Mouse (Mus musculus): ENCODE data around the gene Rilp. TPM values are rescaled to one million over a fixed set of nuclear protein-coding genes. Genes with fewer than 3 reads are reported as not detected.

Rilp gene
- total and polyA plus RNA-seq, 2 experiments from 2014 or later: 6.9 to 7.0 TPM

DNA sequence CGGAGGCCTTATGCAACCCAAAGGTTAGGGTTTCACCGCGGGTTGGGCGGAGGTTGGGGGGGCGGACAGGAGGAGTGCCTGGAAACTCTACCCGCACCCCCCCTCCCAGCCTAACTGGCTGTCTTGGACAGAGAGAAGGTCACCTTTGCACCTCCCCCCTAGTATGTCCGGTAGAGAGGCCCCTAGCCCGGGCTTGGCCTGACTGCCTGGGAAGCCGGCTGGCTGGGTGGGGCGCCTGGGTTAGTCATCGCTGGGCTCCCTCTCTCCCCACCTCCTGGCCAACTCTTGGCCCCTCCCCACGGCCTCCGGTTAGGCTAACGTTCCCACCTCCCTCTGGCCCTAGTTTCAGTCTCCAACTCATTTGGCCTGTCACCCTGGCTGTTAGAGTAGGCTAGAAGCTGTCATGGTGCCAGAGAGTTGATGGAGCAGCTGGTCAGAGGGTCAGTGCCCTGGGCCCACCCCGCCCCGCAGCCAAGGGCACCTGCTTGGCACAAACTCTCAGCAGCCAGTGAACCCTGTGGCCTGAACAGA lies 47.6 kb upstream of the Rilp start:
- no peak for TF ChIP-seq CTCF (IDR thresholded peaks at IDR 0.05)
- 5% methylated on average over 14 of the region's 16 CpGs for WGBS
- H3K27ac ChIP-seq (ENCODE audit: low read depth, low read length): no peak overlapping the region

DNA sequence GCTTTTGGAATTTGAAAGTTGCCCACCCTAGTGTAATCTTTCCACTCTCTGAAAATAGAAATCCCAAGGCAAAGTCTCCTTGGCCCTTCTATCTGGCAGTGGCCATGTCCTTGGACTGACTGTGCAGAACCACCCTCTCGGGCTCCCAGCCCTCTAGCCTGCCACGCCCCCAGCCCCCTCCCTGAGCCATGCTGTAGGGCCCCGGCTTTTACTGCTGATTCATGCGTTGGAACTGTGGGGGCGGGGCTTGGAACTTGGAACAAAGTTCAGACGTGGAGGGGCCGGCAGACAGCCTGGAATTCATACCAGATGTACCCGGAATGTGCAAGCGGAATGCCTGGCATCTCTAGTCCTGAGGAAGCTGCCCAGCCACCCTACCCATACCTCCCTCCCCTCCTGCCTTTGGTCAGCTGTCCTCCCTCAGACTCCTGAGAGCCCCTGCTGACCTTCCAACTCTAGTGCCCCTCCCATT lies 47.0 kb upstream of the Rilp start:
- WGBS: 6% methylated on average over 9 of the region's 9 CpGs
- H3K4me3 ChIP-seq (ENCODE audit: low read depth, low read length): peak overlapping the region; percentile 86
- DNase-seq (ENCODE audit: low spot score) (peak; percentile 51), ATAC-seq (ENCODE audit: low FRiP score) (no peak)
- TF ChIP-seq CTCF (IDR thresholded peaks at IDR 0.05): no peak
- H3K36me3 ChIP-seq (ENCODE audit: insufficient read depth, low read length): peaks cover 16% of the 10 kb centered on the region
- peak overlapping the region; percentile 98 for H3K4me2 ChIP-seq (ENCODE audit: low read depth, low read length, poor library complexity, severe bottlenecking)
- H3K9me3 ChIP-seq (ENCODE audit: low read length): no peaks in the 10 kb centered on the region
- no peak overlapping the region for H3K27ac ChIP-seq (ENCODE audit: low read depth, low read length)
- H3K27me3 ChIP-seq (ENCODE audit: insufficient read depth, low read length): no peaks in the 10 kb centered on the region
- no peak overlapping the region; the same call in 1 of the 2 replicates for H3K9ac ChIP-seq (replicated peaks; ENCODE audit: low read length, poor library complexity, severe bottlenecking)
- peaks cover 12% of the 10 kb centered on the region; the same call in 1 of the 2 replicates for H3K4me1 ChIP-seq (ENCODE audit: insufficient read depth, low read length)

More for the DNA sequence above, 47.6 kb upstream of the Rilp start:
- peak overlapping the region; percentile 86 for H3K4me3 ChIP-seq (ENCODE audit: low read depth, low read length)
- no peaks in the 10 kb centered on the region for H3K27me3 ChIP-seq (ENCODE audit: insufficient read depth, low read length)
- peak overlapping the region; percentile 78 for H3K9ac ChIP-seq (replicated peaks; ENCODE audit: low read length, poor library complexity, severe bottlenecking)
- H3K9me3 ChIP-seq (ENCODE audit: low read length): no peaks in the 10 kb centered on the region
- H3K36me3 ChIP-seq (ENCODE audit: insufficient read depth, low read length): peaks cover 16% of the 10 kb centered on the region
- H3K4me1 ChIP-seq (ENCODE audit: insufficient read depth, low read length): peaks cover 12% of the 10 kb centered on the region; the same call in 1 of the 2 replicates
- DNase-seq (ENCODE audit: low spot score) (peak; percentile 14), ATAC-seq (ENCODE audit: low FRiP score) (no peak)
- peak overlapping the region; percentile 98 for H3K4me2 ChIP-seq (ENCODE audit: low read depth, low read length, poor library complexity, severe bottlenecking)

DNA sequence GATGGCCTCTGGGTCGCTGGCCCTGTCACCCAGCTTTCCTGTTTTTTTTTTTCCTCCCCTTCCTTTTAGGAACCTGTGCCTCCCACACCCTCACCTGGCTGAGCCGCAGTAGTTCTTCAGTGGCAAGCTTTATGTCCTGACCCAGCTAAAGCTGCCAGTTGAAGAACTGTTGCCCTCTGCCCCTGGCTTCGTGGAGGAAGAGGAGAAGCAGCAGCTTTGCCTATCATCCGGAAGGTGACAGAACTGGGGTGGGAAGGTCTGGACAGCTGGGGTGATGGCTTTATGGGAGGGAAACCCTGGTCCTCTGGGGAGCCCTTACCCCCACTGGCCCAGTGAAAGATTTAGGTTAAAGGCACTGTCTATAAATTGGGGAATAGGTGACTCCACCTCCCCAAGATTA lies 46.3 kb upstream of the Rilp start:
- Histone ChIP-seq H3K27me3 (ENCODE audit: insufficient read depth, low read length) (no peaks in the 10 kb centered on the region), H3K27ac (ENCODE audit: low read depth, low read length) (no peak overlapping the region), H3K36me3 (ENCODE audit: insufficient read depth, low read length) (peaks cover 16% of the 10 kb centered on the region), H3K4me2 (ENCODE audit: low read depth, low read length, poor library complexity, severe bottlenecking) (no peak overlapping the region), H3K4me3 (ENCODE audit: low read depth, low read length) (no peak overlapping the region), H3K9ac (replicated peaks; ENCODE audit: low read length, poor library complexity, severe bottlenecking) (no peak overlapping the region), H3K9me3 (ENCODE audit: low read length) (no peaks in the 10 kb centered on the region), H3K4me1 (ENCODE audit: insufficient read depth, low read length) (peaks cover 12% of the 10 kb centered on the region; the same call in 1 of the 2 replicates)
- DNase-seq (ENCODE audit: low spot score): no peak
- 75% methylated on average over 4 of the region's 4 CpGs for whole genome bisulfite sequencing
- ATAC-seq (ENCODE audit: low FRiP score): no peak
- no peak for TF ChIP-seq CTCF (IDR thresholded peaks at IDR 0.05)

DNA sequence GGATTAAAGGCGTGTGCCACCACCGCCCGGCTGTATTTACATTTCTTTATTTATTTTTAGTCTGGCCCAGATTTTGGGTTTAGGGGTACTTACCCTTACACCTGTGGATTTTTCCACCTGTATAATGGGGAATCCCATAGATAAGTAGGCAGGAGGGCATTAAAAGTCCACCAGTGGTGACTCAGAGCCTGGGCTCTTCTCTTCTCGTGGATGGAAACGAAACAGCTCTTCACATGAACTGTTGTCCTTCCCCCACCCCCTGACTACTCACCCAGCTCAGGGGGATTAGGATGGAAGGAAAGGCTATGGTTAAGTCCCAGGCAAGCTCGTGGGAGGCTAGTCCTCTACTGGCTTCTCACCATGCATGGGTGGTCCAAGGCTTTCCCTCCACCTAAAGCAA lies 45.5 kb upstream of the Rilp start:
- no peak overlapping the region for H3K4me3 ChIP-seq (ENCODE audit: low read depth, low read length)
- 86% methylated on average over 6 of the region's 6 CpGs for WGBS
- no peak for TF ChIP-seq CTCF (IDR thresholded peaks at IDR 0.05)
- no peak for ATAC-seq (ENCODE audit: low FRiP score)
- H3K9ac ChIP-seq (replicated peaks; ENCODE audit: low read length, poor library complexity, severe bottlenecking): no peak overlapping the region
- H3K9me3 ChIP-seq (ENCODE audit: low read length): no peaks in the 10 kb centered on the region
- H3K4me1 ChIP-seq (ENCODE audit: insufficient read depth, low read length): peaks cover 12% of the 10 kb centered on the region; the same call in 1 of the 2 replicates
- H3K4me2 ChIP-seq (ENCODE audit: low read depth, low read length, poor library complexity, severe bottlenecking): no peak overlapping the region
- H3K27ac ChIP-seq (ENCODE audit: low read depth, low read length): no peak overlapping the region
- DNase-seq (ENCODE audit: low spot score): no peak
- H3K27me3 ChIP-seq (ENCODE audit: insufficient read depth, low read length): no peaks in the 10 kb centered on the region
- H3K36me3 ChIP-seq (ENCODE audit: insufficient read depth, low read length): peaks cover 16% of the 10 kb centered on the region

DNA sequence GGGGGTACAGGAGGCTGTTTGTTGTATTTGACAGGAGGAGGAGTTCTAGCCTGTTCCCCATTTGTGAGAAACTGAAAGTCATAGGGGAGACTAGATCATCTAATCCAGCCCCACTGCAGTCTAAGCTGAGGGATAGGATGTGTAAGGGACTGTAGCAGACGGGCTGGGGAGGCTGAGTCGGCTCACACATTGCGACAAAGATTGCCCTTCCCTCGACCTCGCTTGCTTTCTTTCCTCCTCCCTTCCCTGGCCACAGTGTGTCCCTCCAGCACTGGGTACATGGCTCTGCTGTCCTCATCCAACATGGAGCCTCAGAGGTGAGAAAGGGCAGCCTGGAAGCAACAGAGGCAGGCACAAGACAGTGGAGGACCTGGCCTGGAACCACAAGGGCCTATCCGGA lies 44.8 kb upstream of the Rilp start:
- no peak for DNase-seq (ENCODE audit: low spot score)
- TF ChIP-seq CTCF (IDR thresholded peaks at IDR 0.05): no peak
- 80% methylated on average over 6 of the region's 6 CpGs for WGBS
- Histone ChIP-seq H3K4me1 (ENCODE audit: insufficient read depth, low read length) (peaks cover 8% of the 10 kb centered on the region; the same call in 1 of the 2 replicates), H3K27me3 (ENCODE audit: insufficient read depth, low read length) (no peaks in the 10 kb centered on the region), H3K4me2 (ENCODE audit: low read depth, low read length, poor library complexity, severe bottlenecking) (no peak overlapping the region), H3K36me3 (ENCODE audit: insufficient read depth, low read length) (peaks cover 16% of the 10 kb centered on the region), H3K9ac (replicated peaks; ENCODE audit: low read length, poor library complexity, severe bottlenecking) (no peak overlapping the region), H3K4me3 (ENCODE audit: low read depth, low read length) (no peak overlapping the region), H3K27ac (ENCODE audit: low read depth, low read length) (no peak overlapping the region), H3K9me3 (ENCODE audit: low read length) (no peaks in the 10 kb centered on the region)
- ATAC-seq (ENCODE audit: low FRiP score): no peak

DNA sequence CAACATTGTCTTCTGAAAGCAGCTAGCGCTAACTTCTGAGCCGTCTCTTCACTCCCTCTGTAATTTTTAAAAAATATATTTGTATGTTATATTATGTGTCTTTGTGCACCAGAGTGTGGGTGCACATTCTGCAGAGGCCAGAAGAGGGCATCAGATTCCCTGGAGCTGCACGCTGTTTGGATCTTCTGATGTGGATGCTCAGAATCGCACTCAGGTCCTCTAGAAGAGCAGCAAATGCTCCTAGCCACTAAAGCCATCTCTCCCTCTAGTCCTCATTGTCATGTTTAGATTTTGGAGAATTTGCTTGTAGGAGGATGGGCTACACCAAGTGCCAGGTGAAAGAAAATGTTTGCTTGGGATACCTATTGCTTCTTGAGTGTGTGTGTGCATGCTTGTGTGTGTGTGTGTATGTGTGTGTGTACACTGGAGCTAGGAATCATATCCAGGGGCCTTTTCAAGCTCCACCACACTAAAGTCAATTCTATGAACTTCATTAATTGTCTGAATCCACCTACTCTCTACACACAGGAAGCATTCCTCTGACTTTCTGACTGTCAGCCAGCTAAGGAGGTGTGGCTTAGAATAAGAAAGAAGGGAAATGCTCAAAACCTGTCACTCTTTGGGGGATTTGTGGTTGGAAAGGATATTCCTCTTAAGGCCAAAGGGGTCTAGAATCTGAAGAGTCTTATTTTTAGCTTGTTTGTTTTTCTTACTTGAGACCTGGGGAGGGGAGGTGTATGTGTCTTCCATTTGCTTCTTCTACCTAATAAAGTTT lies 43.0 kb upstream of the Rilp start:
- Histone ChIP-seq H3K4me3 (ENCODE audit: low read depth, low read length) (no peak overlapping the region), H3K27ac (ENCODE audit: low read depth, low read length) (no peak overlapping the region), H3K4me1 (ENCODE audit: insufficient read depth, low read length) (0 out of 2 replicates have a peak, but pooled peaks cover 4% of the 10 kb centered on the region), H3K36me3 (ENCODE audit: insufficient read depth, low read length) (peaks cover 16% of the 10 kb centered on the region), H3K4me2 (ENCODE audit: low read depth, low read length, poor library complexity, severe bottlenecking) (no peak overlapping the region), H3K9me3 (ENCODE audit: low read length) (no peaks in the 10 kb centered on the region), H3K27me3 (ENCODE audit: insufficient read depth, low read length) (no peaks in the 10 kb centered on the region), H3K9ac (replicated peaks; ENCODE audit: low read length, poor library complexity, severe bottlenecking) (no peak overlapping the region)
- no peak for ATAC-seq (ENCODE audit: low FRiP score)
- 95% methylated on average over 4 of the region's 4 CpGs for WGBS
- TF ChIP-seq CTCF (IDR thresholded peaks at IDR 0.05): peak; percentile 32
- DNase-seq (ENCODE audit: low spot score): no peak

All from midbrain, postnatal 0 days (tissue).